Mouse (Mus musculus): Measurements from ENCODE around the gene Tspan4.
A peak's percentile ranks its signal among the peaks of the same experiment; 100 is the strongest.

Gene Tspan4

GRCm38 (mm10) chr7:141475011-141475804 lies at the start of gene Tspan4, which contains the start of gene Polr2l:
Gene Tspan4 (plus strand): TSS chr7:141475240.
Gene Polr2l (minus strand): TSS chr7:141475132.
- DNase-seq (ENCODE audit: low spot score): peak; percentile 92

GRCm38 (mm10) chr7:141426948-141427730 lies 47.9 kb upstream of the Tspan4 start:
- DNase-seq (ENCODE audit: low spot score): no peak

GRCm38 (mm10) chr7:141428701-141429100 lies 46.3 kb upstream of the Tspan4 start:
- no peak for DNase-seq (ENCODE audit: low spot score)

GRCm38 (mm10) chr7:141429310-141429709 lies 45.7 kb upstream of the Tspan4 start, which contains the start of gene Cend1:
Gene Cend1 (minus strand): TSS chr7:141429491.
- DNase-seq (ENCODE audit: low spot score): no peak

DNA sequence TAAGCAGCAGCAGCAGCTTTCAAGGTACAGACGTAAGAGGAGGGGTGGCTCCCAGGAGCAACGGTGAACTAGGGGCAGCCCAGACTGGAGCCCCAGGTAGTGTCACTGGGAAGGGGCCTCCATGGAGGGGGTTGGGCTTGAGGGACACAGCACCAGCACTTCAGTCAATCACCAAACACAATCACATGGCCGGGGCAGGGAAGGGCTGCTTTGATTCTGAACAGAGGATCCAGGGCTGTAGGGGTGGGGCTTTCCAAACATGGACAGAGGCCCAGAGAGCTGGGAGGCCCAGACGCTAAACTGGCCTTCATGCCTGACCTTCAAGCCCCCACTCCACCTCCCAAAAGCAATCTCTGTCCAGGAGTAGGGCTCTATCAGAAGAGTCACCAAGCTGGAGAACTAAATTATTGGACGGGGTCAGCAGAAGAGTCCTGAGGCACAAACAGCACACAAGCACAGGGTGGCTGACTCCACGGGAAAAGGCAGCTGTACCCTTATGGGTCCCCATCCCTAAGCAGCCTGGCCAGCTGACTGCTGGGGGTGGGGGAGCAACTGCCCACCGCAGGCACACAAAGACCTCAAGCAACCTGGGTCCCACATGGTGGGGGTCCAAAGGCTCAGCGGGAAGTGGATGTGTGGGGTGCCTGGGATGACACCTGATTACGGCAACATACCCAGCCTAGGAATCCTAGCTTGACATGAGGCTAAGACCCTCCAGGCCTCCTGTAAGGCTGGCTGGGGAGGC lies 45.0 kb upstream of the Tspan4 start:
- no peak for DNase-seq (ENCODE audit: low spot score)

DNA sequence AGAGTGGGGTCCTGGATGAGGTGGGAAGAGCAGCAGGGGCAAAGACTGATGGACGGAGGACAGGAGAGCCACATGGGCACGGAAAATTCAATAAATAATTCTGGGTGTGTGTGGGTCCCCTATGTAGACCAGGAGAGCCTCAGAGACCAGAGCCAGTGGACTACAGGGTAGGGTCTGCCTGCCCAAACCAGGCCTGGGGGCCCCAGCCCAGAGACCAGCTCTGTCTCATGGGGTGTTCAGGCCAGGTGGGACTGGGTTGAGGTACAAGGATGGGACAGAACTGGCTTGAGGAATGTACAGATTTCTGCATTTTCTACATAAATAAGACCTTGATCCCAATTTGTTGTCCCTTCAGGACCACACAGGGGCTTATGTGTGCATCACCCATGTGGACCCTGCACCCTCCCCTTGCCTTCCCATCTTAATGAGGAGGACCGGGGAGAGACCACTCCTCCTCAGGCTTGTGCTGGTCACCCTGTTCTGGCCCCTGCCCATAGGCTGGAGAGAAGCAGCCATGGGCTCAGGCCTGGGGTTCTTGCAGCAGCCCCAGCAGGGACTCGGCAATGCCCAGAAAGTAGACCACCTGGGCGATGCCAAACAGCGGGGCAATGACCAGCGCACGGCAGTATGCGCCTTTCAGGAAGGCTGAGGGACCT lies 44.3 kb upstream of the Tspan4 start:
- DNase-seq (ENCODE audit: low spot score): no peak

DNA sequence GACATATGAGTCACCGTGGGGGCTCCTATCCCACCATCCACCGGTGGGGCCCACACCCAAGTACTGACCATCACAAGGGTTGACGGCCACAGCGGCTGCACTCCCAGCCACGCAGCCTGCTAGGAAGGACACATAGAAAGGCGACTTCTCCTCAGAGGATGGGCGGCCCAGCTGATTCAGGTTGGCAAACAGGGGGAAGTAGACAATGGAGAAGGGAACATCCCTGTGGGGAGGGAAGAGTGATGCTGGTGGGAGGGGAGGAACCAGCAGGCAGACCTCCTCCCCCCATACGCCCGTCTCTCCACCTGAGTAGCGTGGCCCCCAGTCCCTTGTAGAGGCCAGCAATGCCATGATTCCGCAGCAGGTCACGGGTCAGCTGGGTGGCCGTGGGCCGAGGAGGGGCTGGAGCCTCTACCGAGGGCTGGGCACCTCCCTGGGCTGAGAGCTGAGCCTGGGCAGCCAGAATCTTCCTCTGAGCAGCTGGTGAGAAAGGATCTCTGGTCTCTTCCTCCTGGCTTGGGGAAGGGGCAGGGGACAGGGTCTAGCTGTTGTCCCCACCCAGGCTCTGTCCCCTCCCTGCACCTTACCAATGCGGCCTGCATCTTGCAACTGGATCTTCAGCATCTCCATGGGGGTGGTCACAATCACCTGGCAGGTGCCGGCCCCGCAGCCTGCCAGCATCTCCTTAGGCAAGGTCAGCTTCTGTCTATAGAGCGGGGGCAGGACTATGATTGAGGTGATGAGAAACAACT lies 43.4 kb upstream of the Tspan4 start:
- DNase-seq (ENCODE audit: low spot score): no peak

DNA sequence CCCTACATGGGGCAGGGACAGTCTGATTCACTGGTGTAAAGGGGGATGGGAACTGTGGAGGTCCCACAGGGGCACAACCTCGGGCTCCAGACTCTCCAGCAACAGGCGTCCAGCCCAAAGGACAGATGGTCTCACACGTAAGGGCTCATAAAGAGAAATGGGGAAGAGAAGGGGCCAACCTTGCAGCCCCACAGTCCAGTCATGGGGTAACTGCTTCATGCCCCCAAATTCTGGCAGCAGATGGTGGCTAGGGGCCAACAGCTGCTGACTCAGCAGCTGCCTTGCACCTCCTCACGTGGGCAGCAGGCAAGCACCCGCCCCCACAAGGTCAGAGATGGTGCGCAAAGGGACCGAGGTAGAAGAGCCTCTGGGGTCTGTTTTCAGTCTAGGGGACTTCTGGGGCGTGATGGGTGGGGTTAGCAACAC lies 42.8 kb upstream of the Tspan4 start:
- no peak for DNase-seq (ENCODE audit: low spot score)

DNA sequence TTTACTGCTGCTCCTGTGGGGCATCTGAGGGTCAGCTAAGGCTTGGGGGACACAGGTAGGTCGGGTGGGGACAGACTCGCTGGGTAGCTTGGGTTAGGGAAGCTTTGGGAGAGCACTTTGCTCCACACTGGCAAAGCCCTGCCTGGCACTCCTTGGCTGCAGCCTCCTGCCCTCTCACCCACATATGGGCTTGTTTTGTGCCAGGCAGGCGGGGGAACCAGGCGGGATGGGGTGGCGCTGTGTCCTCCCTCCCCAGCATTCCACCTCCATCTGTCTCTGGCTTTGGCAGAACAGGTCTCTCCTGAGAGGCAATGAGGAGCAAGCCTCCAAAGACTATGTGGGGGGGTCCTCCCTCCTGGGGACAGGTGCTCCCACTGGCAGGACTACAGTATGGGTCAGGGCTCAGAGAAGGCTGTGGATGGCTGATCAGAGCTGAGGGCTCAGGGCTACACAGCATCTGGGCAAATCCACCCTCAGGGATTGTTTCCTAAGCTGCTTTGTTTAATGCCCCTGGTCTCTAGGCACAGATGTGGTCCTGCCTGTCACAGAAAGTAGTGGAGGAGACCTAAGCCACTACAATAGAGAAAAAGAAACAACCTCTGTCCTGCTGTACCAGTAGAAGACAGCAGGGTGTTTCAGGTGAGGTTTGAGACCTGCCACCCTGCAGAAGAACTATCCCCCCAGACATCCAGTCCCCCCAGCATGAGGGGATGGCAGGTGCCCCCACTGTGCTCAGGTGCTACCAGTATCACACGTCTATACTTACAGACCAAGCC lies 42.1 kb upstream of the Tspan4 start:
- no peak for DNase-seq (ENCODE audit: low spot score)

DNA sequence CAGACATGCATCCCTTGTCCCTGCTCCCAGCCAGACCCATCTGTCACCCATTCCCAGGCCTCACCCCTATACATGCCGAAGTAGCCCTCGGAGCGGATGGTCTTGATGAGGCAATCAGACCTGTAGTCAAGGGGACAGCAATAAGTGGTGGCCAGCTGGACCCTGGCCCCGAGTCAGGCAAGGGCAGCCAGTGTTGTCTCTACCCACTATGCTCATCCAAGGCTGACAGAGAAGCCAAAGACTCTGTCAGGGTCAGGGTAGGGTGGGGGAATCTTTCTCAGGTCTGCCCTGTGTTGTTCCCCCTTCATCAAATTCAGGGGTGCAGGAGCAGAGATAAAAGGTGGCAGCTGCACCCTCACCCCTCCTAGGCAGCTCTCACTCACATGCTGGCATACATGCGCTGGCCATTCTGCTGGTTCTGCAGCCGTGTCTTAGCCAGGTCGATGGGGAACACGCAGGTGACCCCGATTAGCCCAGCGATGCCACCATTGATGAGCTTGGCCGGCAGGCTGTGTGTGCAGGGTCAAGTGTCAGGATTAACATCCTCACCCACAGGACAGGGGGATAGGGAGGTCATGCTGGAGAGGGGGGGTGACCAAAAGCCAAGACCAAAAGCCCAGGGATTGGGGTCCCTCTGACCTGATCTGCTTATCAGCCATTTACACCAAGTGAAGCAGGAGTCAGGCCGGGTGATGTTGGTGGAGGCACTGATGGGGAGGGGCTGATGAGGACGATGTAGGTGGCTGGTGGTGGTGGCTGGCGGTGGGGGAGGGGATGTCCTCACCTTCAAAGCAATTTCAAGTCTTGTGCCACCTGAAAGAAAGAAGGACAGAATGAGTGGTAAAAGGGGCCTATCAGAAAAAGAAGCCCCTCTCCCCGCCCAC lies 41.3 kb upstream of the Tspan4 start:
- no peak for DNase-seq (ENCODE audit: low spot score)

DNA sequence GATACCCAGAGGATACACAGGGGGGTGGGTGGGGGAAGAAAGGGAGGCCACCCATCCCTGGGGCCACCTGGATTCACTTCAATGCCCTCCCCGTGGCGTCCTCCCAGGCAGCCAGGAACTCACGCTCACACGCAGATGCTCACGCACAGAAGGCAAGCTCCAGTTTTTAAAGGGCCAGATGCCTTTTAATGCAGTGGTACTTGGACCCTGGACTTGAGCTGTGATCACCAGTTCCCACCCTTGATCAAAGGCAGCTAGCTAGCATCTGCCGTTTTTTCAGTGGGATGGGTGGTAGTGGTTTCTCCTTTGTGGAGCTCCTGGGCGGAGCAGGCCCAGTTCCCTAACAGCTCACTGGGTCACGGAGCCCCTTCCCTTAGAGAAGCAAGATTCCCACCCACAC lies 40.6 kb upstream of the Tspan4 start:
- DNase-seq (ENCODE audit: low spot score): no peak

DNA sequence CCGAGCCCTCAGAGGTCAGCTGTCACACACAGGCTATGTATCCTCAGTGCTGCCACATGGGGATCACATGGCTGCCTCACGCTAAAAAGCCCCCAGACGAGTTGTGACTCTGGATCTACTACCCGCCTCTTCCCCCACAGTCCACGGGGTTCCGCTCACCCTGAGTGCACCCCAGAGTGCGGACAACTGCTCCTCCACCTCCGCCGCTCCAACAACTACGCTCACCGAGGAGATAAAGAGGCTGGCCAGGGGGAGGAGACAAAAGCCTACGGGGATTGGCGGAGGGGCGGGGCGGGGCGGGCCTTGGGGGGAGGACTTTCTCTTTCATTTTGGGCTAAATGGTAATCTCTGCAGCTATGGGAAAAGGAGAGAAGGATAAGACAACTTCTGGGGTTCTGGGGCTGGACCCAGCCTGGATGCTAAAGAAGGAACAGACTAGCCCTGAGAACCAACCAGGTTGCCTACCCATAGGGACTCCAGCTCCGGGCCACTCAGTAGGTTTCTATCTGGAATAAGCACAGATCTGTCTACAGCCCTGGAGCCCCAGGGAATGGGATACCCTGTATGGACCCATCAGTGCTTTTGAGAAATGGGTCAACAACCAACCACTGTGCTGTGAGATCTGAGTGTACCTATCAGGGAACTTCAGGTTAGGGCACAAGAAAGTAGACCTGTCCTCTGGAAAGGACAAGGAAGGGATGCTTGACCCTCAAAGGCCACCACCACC lies 39.7 kb upstream of the Tspan4 start:
- peak; percentile 78 for DNase-seq (ENCODE audit: low spot score)

DNA sequence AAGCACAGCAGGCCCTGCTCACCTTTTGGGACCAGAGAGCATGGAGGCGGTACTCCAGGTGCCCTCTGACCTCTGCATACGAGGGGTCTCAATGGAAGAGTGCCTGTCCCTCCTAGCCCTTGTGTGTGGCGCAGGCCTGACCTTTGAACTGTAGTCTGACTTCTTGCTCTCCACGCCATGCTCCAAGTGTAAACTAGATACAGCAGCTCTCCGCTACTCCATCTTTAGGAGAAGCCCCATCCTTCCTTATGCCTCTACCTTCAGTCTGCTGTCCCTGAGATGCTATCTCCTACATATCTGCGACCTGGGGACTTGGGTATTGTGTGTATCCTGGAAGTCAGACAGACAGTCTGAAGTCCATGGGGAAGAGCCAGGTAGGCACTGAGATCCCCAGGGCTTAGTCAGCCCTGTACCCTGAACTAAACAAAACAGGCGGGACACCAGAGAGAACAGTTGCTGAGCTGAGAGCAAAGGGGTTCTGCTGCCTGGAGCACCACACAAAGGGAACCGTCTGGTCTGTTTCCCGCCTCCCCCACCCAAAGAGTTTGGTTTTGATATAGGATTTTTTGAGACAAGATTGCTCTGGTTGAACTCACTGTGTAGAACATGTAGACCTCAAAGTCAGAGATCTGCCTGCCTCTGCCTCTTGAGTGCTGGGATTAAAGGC lies 39.1 kb upstream of the Tspan4 start:
- DNase-seq (ENCODE audit: low spot score): peak; percentile 72

DNA sequence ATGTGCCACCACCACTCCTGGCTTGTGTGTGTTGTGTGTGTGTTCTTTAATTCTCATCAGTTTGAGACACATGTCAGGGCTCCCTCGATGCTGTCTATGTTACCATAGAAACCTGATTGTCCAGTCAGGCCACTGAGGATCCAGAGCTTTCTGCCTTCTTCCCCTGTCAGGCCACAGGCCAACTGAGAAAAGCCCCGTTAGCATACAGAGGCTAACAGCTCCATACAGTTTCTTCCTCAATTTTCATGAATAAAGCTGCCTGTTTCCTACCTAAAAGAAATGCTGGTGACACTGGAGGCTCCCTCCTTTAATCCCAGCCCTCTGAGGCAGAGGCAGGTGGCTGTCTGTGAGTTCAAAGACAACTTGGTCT lies 38.5 kb upstream of the Tspan4 start:
- no peak for DNase-seq (ENCODE audit: low spot score)

DNA sequence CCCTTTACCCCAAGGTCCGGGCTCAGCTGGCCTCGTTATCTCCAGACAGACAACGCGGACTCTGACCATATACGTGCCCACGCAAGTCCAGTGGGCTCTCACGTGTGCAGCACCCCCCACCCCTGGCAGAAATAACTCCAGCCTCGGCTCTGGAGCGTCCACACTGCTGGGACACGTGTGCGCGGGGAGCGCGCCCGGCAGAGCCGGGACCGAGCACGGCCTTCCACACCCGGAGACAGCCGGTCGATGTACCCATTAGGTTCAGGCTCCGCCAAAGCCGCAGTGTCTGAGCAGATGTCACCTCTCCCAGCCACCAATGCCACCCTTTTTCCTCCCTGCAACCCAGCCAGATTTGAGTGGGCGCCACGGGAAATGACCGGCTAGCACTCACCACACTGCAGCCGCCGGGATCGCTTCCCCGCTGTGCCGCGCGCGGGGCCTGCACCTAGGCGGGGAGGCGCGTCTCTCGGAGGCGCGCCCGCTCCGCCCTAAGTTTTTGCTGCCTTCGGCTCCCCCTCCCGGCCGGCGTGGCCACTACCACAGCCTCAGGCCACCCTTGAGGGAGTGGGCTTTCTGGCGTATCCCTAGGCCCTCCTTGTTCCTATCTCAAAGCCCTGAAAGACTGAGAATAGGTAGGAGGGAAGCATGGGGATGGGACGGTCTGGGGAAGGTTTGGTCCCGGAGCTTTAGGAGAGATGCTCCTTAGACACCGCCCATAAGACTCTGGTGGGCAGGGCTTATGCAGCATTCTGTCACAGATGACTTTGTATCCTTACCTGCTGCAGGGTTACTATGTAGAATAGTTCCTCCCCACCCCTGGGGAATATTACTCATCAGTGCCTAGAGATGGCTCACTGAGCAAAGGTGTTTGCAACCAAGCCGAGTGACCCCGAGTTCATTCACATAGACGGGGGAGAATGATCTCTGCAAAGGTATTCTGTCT lies 37.6 kb upstream of the Tspan4 start, which contains the start of gene Slc25a22:
TSS of gene Slc25a22 (minus strand) at position 715 of the 943 bp plus-strand sequence.
- peak; percentile 85 for DNase-seq (ENCODE audit: low spot score)

- DNase-seq (ENCODE audit: low spot score): no peak
Measured at GRCm38 (mm10) chr7:141438201-141438968, 36.7 kb upstream of the Tspan4 start.
